Mouse (Mus musculus): ENCODE measurements around the gene Bri3bp. TPM values are rescaled to one million over a fixed set of nuclear protein-coding genes. Genes with fewer than 3 reads are reported as not detected.
A peak's percentile ranks its signal among the peaks of the same experiment; 100 is the strongest.

Gene Bri3bp
- total RNA-seq, 2 experiments from 2014 or later = 48.0 to 62.4 TPM

- no peak for DNase-seq
- intact Hi-C loops (cut with DNase I) = no loop called here
These were observed 66.6 kb downstream of the Bri3bp start for GRCm38 (mm10) chr5:125508006-125508405.

GRCm38 (mm10) chr5:125509541-125509940, 68.2 kb downstream of the Bri3bp start:
- peak in 1 of 2 experiments; percentile 55 for DNase-seq
- intact Hi-C loops (cut with DNase I) = no loop called here

Small RNA genes lying within 50 kb of the gene (microRNA-seq; reads per million reads assigned to microRNA genes)
- 0 reads per million in 2 experiments for gene Gm27551

Other genes starting within 250 kb of the Bri3bp start
- gene Scarb1, start 100.5 kb upstream of the Bri3bp start, total RNA-seq (2021) = 10 to 100 TPM; 60.1 to 77.5 TPM
- under 1 TPM in 1 of 2 experiments, not detected in 1; 0.24 TPM for gene Gm10382, start 52.2 kb upstream of the Bri3bp start, total RNA-seq (2021)
- 1,000 to 10,000 TPM in 1 of 2 experiments, 100 to 1,000 TPM in 1; 947 to 1,009 TPM for gene Ubc, start 51.4 kb upstream of the Bri3bp start, total RNA-seq (2021)
- gene Dhx37, start 7.4 kb upstream of the Bri3bp start, total RNA-seq (2021) = 10 to 100 TPM; 10.8 to 11.5 TPM
- gene Aacs, start 34.2 kb downstream of the Bri3bp start, total RNA-seq (2021) = 1 to 10 TPM; 4.0 to 4.8 TPM
- gene Tmem132b, start 90.2 kb downstream of the Bri3bp start, total RNA-seq (2021) = not detected